Mouse (Mus musculus): ENCODE results near the gene Mal.

- no peak for TF ChIP-seq EP300 (IDR thresholded peaks at IDR 0.05; ENCODE audit: insufficient read depth, low read depth, low read length)
- no peak for TF ChIP-seq POLR2A (IDR thresholded peaks at IDR 0.05; ENCODE audit: insufficient read depth, low read length)
Observed at GRCm38 (mm10) chr2:127608234-127608633, 48.3 kb downstream of the Mal start.
